Mouse (Mus musculus) left cerebral cortex, adult 9 months (tissue): ENCODE measurements around the gene Heatr3.
"Not testable (repeated sequence)": the region's sequence is repeated elsewhere in the genome, so short reads cannot be mapped to it uniquely, and the experiment has no call there.

Experiments used
- DNase-seq, 2 experiments: peaks; one replicate each; pipeline ENCODE4 v3.0.0; 2022; ENCODE audit warnings: low spot score in 2 of 2

Heatr3 gene

GRCm38 (mm10) chr8:88185716-88186115 lies 48.1 kb downstream of the Heatr3 start:
- no peak for DNase-seq

GRCm38 (mm10) chr8:88197328-88197727 lies 59.7 kb downstream of the Heatr3 start:
- DNase-seq: no peak

- DNase-seq: no peak
These were observed 60.9 kb downstream of the Heatr3 start for GRCm38 (mm10) chr8:88198551-88198944.

- DNase-seq: peak; percentile 80 to 92
These were observed 61.4 kb downstream of the Heatr3 start, which contains the start of gene Tent4b for GRCm38 (mm10) chr8:88198945-88199571. Gene Tent4b (plus strand): TSS chr8:88199213.

- peak in 1 of 2 experiments; percentile 31 for DNase-seq
These were observed 62.3 kb downstream of the Heatr3 start for GRCm38 (mm10) chr8:88199700-88200601.

GRCm38 (mm10) chr8:88200724-88201495 lies 63.3 kb downstream of the Heatr3 start:
- DNase-seq: no peak

- no peak for DNase-seq
These were observed 64.0 kb downstream of the Heatr3 start for GRCm38 (mm10) chr8:88201641-88202040.

- no peak for DNase-seq
These were observed 68.4 kb downstream of the Heatr3 start for GRCm38 (mm10) chr8:88206016-88206415.

- DNase-seq: no peak
These were observed 69.6 kb downstream of the Heatr3 start for GRCm38 (mm10) chr8:88207121-88207821.

GRCm38 (mm10) chr8:88209930-88210827 lies 72.5 kb downstream of the Heatr3 start:
- not testable (repeated sequence) for DNase-seq

GRCm38 (mm10) chr8:88221353-88221752 lies 83.7 kb downstream of the Heatr3 start:
- DNase-seq: no peak
